In the genomic region with DNA sequence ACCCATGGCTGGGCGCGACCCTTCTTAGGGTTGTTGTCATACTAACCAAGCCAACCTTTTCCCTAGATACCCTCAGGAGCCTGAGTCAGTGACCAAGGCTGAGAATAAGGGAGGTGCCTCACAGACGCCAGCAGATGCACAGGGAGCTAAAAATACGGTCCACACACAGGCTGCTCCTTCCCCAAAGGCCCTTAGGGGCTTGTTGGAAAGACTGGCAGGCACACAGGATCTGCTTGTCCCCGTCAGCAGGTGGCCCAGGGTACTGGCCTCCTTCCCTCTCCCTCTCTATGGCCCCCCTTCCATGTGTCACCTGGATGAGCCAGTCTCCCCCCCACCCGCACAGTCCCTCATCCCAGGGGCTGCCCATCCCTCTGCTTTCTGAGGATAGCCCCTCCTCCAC, we compare ENCODE assay signal across 26 mouse cellular contexts. TPM values are rescaled to one million over a fixed set of nuclear protein-coding genes. Genes with fewer than 3 reads are reported as not detected.
DNase-seq lines count a peak whose midpoint lies in the region; ATAC-seq and TF ChIP-seq lines count a peak whose summit lies in the region.
"Had no signal": no experiment of that assay in that cellular context is flagged by ENCODE, and none has a peak within 500 bp of the region (broad histone marks: within the 10 kb centered on the region; RNA-seq: fewer than 3 reads in every experiment).

No protein-coding gene starts in this region.

- no peaks in the 10 kb centered on the region for H3K9me3 ChIP-seq in hindbrain, embryonic 10.5 days
- no peaks in the 10 kb centered on the region for H3K9me3 ChIP-seq in hindbrain, embryonic 16.5 days (ENCODE audit: control insufficient read depth, low read length)
- H3K9me3 ChIP-seq in heart, embryonic 14.5 days (ENCODE audit: control insufficient read depth, low read length), result no peaks in the 10 kb centered on the region
- H3K9me3 ChIP-seq: embryonic facial prominence, embryonic 13.5 days; midbrain, embryonic 13.5 days had no signal

- H3K27me3 ChIP-seq in hindbrain, embryonic 10.5 days (ENCODE audit: insufficient read depth, poor library complexity, severe bottlenecking), result no peaks in the 10 kb centered on the region
- no peaks in the 10 kb centered on the region for H3K27me3 ChIP-seq in hindbrain, embryonic 16.5 days (replicated peaks; ENCODE audit: control insufficient read depth, insufficient read depth, low read length)
- H3K27me3 ChIP-seq in heart, embryonic 14.5 days (ENCODE audit: control insufficient read depth, insufficient read depth, low read length), result no peaks in the 10 kb centered on the region
- H3K27me3 ChIP-seq in myocyte (ENCODE audit: control insufficient read depth, insufficient read depth, insufficient read length), result no peaks in the 10 kb centered on the region
- H3K27me3 ChIP-seq: embryonic facial prominence, embryonic 13.5 days; midbrain, embryonic 13.5 days had no signal

- ATAC-seq in hindbrain, embryonic 16.5 days, result no peak
- ATAC-seq in heart, embryonic 14.5 days (ENCODE audit: insufficient number of reproducible peaks, insufficient read depth, low FRiP score, low read depth), result 0 out of 2 replicates have a peak, but pooled peaks have one; percentile 29
- ATAC-seq: inflammation-experienced regulatory T-cells, adult 6 months; midbrain, embryonic 13.5 days had no signal

- H3K4me3 ChIP-seq in hindbrain, embryonic 10.5 days, result no peak overlapping the region
- no peak overlapping the region for H3K4me3 ChIP-seq in hindbrain, embryonic 16.5 days (ENCODE audit: low read length)
- no peak overlapping the region for H3K4me3 ChIP-seq in heart, embryonic 14.5 days (ENCODE audit: control insufficient read depth in 1 of 2, insufficient read depth in 1 of 2, low read depth in 1 of 2, low read length in 2 of 2)
- H3K4me3 ChIP-seq in myocyte, result no peak overlapping the region
- H3K4me3 ChIP-seq: embryonic facial prominence, embryonic 13.5 days; midbrain, embryonic 13.5 days had no signal

- H3K79me2 ChIP-seq in myocyte (ENCODE audit: control insufficient read depth, insufficient read depth), result no peaks in the 10 kb centered on the region

- H3K27ac ChIP-seq in hindbrain, embryonic 10.5 days, result 0 out of 2 replicates have a peak overlapping the region, but pooled peaks have one; percentile 17
- H3K27ac ChIP-seq in hindbrain, embryonic 16.5 days (ENCODE audit: low read depth, low read length), result no peak overlapping the region
- peak overlapping the region; percentile 64 to 90 for H3K27ac ChIP-seq in heart, embryonic 14.5 days (replicated peaks in 1 of 2; ENCODE audit: control insufficient read depth in 1 of 2, insufficient read depth in 1 of 2, low read depth in 2 of 2, low read length in 2 of 2)
- H3K27ac ChIP-seq: embryonic facial prominence, embryonic 13.5 days; macrophage; midbrain, embryonic 13.5 days had no signal

- no peak overlapping the region for H3ac ChIP-seq in myocyte (ENCODE audit: control insufficient read depth, insufficient read length)

- H3K4me2 ChIP-seq in hindbrain, embryonic 16.5 days (ENCODE audit: low read length), result no peak overlapping the region
- H3K4me2 ChIP-seq in heart, embryonic 14.5 days (ENCODE audit: low read length), result no peak overlapping the region
- no peak overlapping the region for H3K4me2 ChIP-seq in myocyte (ENCODE audit: low read depth)
- H3K4me2 ChIP-seq: embryonic facial prominence, embryonic 13.5 days; midbrain, embryonic 13.5 days had no signal

- no peak overlapping the region for H3K9ac ChIP-seq in hindbrain, embryonic 16.5 days (ENCODE audit: low read depth, low read length)
- H3K9ac ChIP-seq in heart, embryonic 14.5 days (ENCODE audit: low read length), result peak overlapping the region; percentile 42; the same call in 1 of the 2 replicates
- H3K9ac ChIP-seq: embryonic facial prominence, embryonic 13.5 days; midbrain, embryonic 13.5 days had no signal

- peak; percentile 11 for DNase-seq in adrenal gland, postnatal 14 days
- DNase-seq in adrenal gland, postnatal 25 days, result no peak
- DNase-seq in hindbrain, embryonic 10.5 days (ENCODE audit: low spot score), result no peak
- no peak for DNase-seq in layer of hippocampus, adult 9-10 months (ENCODE audit: low spot score)
- no peak for DNase-seq in cerebellum, postnatal 36 days
- DNase-seq: adrenal gland, adult 8-10 months; cerebellum, adult 2 months; kidney, adult 9 months; kidney, postnatal 4 days; lung, adult 2 months; retina, postnatal 1 day; thymus, postnatal 4 days had no signal

- 72% methylated on average over 6 of the region's 6 CpGs for WGBS in hindbrain, embryonic 10.5 days
- WGBS in hindbrain, embryonic 16.5 days, result 77% methylated on average over 6 of the region's 6 CpGs
- 55% methylated on average over 6 of the region's 6 CpGs for WGBS in heart, embryonic 14.5 days

- no peaks in the 10 kb centered on the region for H3K36me3 ChIP-seq in hindbrain, embryonic 10.5 days
- no peaks in the 10 kb centered on the region for H3K36me3 ChIP-seq in hindbrain, embryonic 16.5 days (ENCODE audit: control insufficient read depth, insufficient read depth, low read length)
- H3K36me3 ChIP-seq in heart, embryonic 14.5 days (ENCODE audit: control insufficient read depth, insufficient read depth, low read length), result no peaks in the 10 kb centered on the region
- H3K36me3 ChIP-seq in myocyte (ENCODE audit: control insufficient read depth, insufficient read depth), result no peaks in the 10 kb centered on the region
- H3K36me3 ChIP-seq: embryonic facial prominence, embryonic 13.5 days; midbrain, embryonic 13.5 days had no signal

- peaks cover 19% of the 10 kb centered on the region for H3K4me1 ChIP-seq in hindbrain, embryonic 10.5 days (replicated peaks)
- peaks cover 7% of the 10 kb centered on the region; the same call in 1 of the 2 replicates for H3K4me1 ChIP-seq in hindbrain, embryonic 16.5 days (ENCODE audit: control insufficient read depth, insufficient read depth, low read depth, low read length)
- peaks cover 38 to 48% of the 10 kb centered on the region in 2 experiments for H3K4me1 ChIP-seq in heart, embryonic 14.5 days (ENCODE audit: control insufficient read depth in 2 of 2, insufficient read depth in 2 of 2, low read length in 2 of 2)

- TF ChIP-seq POLR2A in myocyte (IDR thresholded peaks at IDR 0.05; ENCODE audit: insufficient read length, low read depth), result peak; percentile 28

TF ChIP-seq in myocyte, 11 proteins besides CTCF, POLR2A, EP300 and RAD21:
- TF ChIP-seq MYOG (IDR thresholded peaks at IDR 0.05; ENCODE audit: control insufficient read depth in 1 of 3, insufficient read depth in 1 of 3, insufficient read length in 2 of 3, low read depth in 2 of 3), result peak in 2 of 3 experiments; percentile 30 to 78
- no peak for TF ChIP-seq TCF12 (IDR thresholded peaks at IDR 0.05; ENCODE audit: insufficient read depth, poor library complexity, severe bottlenecking)
- peak in 2 of 3 experiments; percentile 51 to 91 for TF ChIP-seq MYOD1 (IDR thresholded peaks at IDR 0.05; ENCODE audit: control insufficient read depth in 1 of 3, insufficient read length in 2 of 3, low read depth in 2 of 3)
TF ChIP-seq in myocyte: peak in this region for 2.

RNA-seq across cellular contexts. Expression of a gene that starts 16.9 kb away (rescaled TPM):
- total RNA-seq in adrenal gland, postnatal 14 days (2021), result 24.3 and 26.2 TPM in 2 replicates
- total RNA-seq in adrenal gland, postnatal 25 days (2021), result 9.8 and 12.1 TPM in 2 replicates
- 0.06 TPM in 1 of 2 replicates, not detected in the other for polyA plus RNA-seq in hindbrain, embryonic 10.5 days (2016; fragmentation: Nextera tagmentation; extraction: Ambion mirVana)
- polyA plus RNA-seq in hindbrain, embryonic 16.5 days (2015; fragmentation: Nextera tagmentation; extraction: Ambion mirVana), result not detected in 2 replicates
- 0.19 TPM in 2 replicates for polyA plus RNA-seq in heart, embryonic 14.5 days (2014; fragmentation: Nextera tagmentation; extraction: Ambion mirVana)
- 4.8 TPM for polyA plus RNA-seq in myocyte (2012; fragmentation: generic; extraction: Trizol)
- total RNA-seq: common myeloid progenitor, adult 5-6 weeks; hematopoietic stem cell, adult 5-6 weeks; MEL; neutrophil, adult 5-6 weeks had no signal
- polyA plus RNA-seq: liver, adult 2 months; macrophage; midbrain, embryonic 13.5 days had no signal

RNA-seq across cellular contexts. Expression of a gene that starts 22.8 kb away (rescaled TPM):
- 5.9 and 6.8 TPM in 2 replicates for total RNA-seq in adrenal gland, postnatal 14 days (2021)
- 0.67 and 1.3 TPM in 2 replicates for total RNA-seq in adrenal gland, postnatal 25 days (2021)
- 0.63 TPM in 1 of 2 replicates, not detected in the other for polyA plus RNA-seq in hindbrain, embryonic 10.5 days (2016; fragmentation: Nextera tagmentation; extraction: Ambion mirVana)
- 0.71 and 0.81 TPM in 2 replicates for polyA plus RNA-seq in hindbrain, embryonic 16.5 days (2015; fragmentation: Nextera tagmentation; extraction: Ambion mirVana)
- 807 and 810 TPM in 2 replicates for polyA plus RNA-seq in heart, embryonic 14.5 days (2014; fragmentation: Nextera tagmentation; extraction: Ambion mirVana)
- 1,055 TPM for polyA plus RNA-seq in myocyte (2012; fragmentation: generic; extraction: Trizol)
- total RNA-seq: common myeloid progenitor, adult 5-6 weeks; hematopoietic stem cell, adult 5-6 weeks; left cerebral cortex, postnatal 36 days; MEL; neutrophil, adult 5-6 weeks had no signal
- polyA plus RNA-seq: inflammation-experienced regulatory T-cells, adult 6 months; liver, adult 2 months; macrophage; midbrain, embryonic 13.5 days; small intestine, adult 2 months had no signal

Comparison
In these comparisons a context has a peak if more than half of its experiments do, and no peak if none do; other contexts are left out.
1. RNA of a gene that starts 22.8 kb away (polyA plus RNA-seq): 1,055 TPM in myocyte (single experiment) and 807 to 810 TPM in heart, embryonic 14.5 days; 0.71 to 0.81 TPM in hindbrain, embryonic 16.5 days and 0.63 TPM in hindbrain, embryonic 10.5 days; every median in the first group is over 100 times any median in the second.